ENCODE assay signal across 8 mouse cellular contexts in the genomic region with DNA sequence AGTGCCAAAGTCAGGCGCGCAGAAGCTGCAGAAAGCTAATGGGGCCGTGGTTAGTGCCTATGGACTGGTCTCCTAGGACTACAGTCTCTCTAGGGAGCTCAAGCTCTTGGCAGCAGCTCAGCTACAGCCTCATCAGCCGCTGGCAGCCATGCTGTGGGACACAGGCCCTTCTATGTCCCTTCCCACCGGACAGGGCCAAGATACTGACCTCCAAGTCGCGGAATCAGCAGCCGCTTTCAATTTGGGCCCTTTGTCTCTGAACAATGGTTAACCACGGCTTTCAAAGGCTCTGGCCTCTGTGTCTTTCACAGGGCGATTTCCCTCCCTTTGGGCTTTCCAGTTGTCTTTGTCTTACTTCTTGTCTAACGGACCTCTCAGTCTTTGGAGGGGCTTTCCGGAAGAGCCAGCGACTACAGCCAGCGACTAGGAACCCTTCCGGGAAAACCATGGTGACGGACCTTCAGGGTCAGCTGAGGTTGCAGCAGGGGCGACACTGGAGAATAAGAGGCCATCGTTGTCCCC. TPM values are rescaled to one million over a fixed set of nuclear protein-coding genes. Genes with fewer than 3 reads are reported as not detected.
DNase-seq lines count a peak whose midpoint lies in the region; ATAC-seq and TF ChIP-seq lines count a peak whose summit lies in the region.
"Had no signal": no experiment of that assay in that cellular context is flagged by ENCODE, and none has a peak within 500 bp of the region (broad histone marks: within the 10 kb centered on the region; RNA-seq: fewer than 3 reads in every experiment).

No protein-coding gene starts in this region.

- H3K36me3 ChIP-seq in forebrain, embryonic 13.5 days (ENCODE audit: poor library complexity, severe bottlenecking): no peaks in the 10 kb centered on the region
- H3K36me3 ChIP-seq in heart, postnatal 0 days (replicated peaks; ENCODE audit: control insufficient read depth, insufficient read depth, low read length): no peaks in the 10 kb centered on the region

- H3K4me3 ChIP-seq in forebrain, embryonic 13.5 days: no peak overlapping the region
- H3K4me3 ChIP-seq in heart, postnatal 0 days (ENCODE audit: low read depth, low read length): no peak overlapping the region; the same call in 1 of the 2 replicates

- H3K9me3 ChIP-seq in forebrain, embryonic 13.5 days (replicated peaks): no peaks in the 10 kb centered on the region
- H3K9me3 ChIP-seq in heart, postnatal 0 days (replicated peaks; ENCODE audit: control insufficient read depth, low read length): no peaks in the 10 kb centered on the region

- DNase-seq in 3134 (ENCODE audit: extremely low read depth, insufficient read length, low spot score) (peak; percentile 20), ES-CJ7 (ENCODE audit: low read depth, low spot score) (peak; percentile 52)
- peak; percentile 17 for DNase-seq in heart, postnatal 0 days (ENCODE audit: low spot score)
- peak; percentile 42 to 46 for DNase-seq in layer of hippocampus, adult 8-10 months (ENCODE audit: low spot score in 2 of 2)
- DNase-seq in neural tube, embryonic 10.5 days (ENCODE audit: extremely low spot score, low spot score): peak; percentile 63
- DNase-seq in spleen, postnatal 10 days (ENCODE audit: low spot score in 2 of 2): no peak

- peak overlapping the region; percentile 42 for H3K4me2 ChIP-seq in forebrain, embryonic 13.5 days
- H3K4me2 ChIP-seq in heart, postnatal 0 days (ENCODE audit: low read depth, low read length): peak overlapping the region; percentile 48

- TF ChIP-seq CTCF in heart, postnatal 0 days (IDR thresholded peaks at IDR 0.05; ENCODE audit: low read depth): no peak

- WGBS in forebrain, embryonic 13.5 days: 2% methylated on average over 18 of the region's 18 CpGs
- 32% methylated on average over 18 of the region's 18 CpGs for WGBS in heart, postnatal 0 days

- peak; percentile 84 for ATAC-seq in forebrain, embryonic 13.5 days
- peak; percentile 72; the same call in 1 of the 2 replicates for ATAC-seq in heart, postnatal 0 days (ENCODE audit: insufficient read depth, low read depth)

- TF ChIP-seq EP300 in heart, postnatal 0 days (IDR thresholded peaks at IDR 0.05; ENCODE audit: low read depth): no peak

- H3K27ac ChIP-seq in forebrain, embryonic 13.5 days: peak overlapping the region; percentile 3; the same call in 1 of the 2 replicates
- peak overlapping the region; percentile 54 for H3K27ac ChIP-seq in heart, postnatal 0 days (ENCODE audit: low read depth)
- H3K27ac ChIP-seq: liver, embryonic 14.5 days had no signal

- H3K27me3 ChIP-seq in forebrain, embryonic 13.5 days: no peaks in the 10 kb centered on the region
- H3K27me3 ChIP-seq in heart, postnatal 0 days (ENCODE audit: control insufficient read depth, insufficient read depth, low read length): no peaks in the 10 kb centered on the region

- no peak overlapping the region; the same call in 1 of the 2 replicates for H3K9ac ChIP-seq in forebrain, embryonic 13.5 days
- no peak overlapping the region; the same call in 1 of the 2 replicates for H3K9ac ChIP-seq in heart, postnatal 0 days (replicated peaks; ENCODE audit: low read depth, low read length)
- H3K9ac ChIP-seq: liver, embryonic 14.5 days had no signal

- peaks cover 11% of the 10 kb centered on the region for H3K4me1 ChIP-seq in forebrain, embryonic 13.5 days
- H3K4me1 ChIP-seq in heart, postnatal 0 days (ENCODE audit: control insufficient read depth, insufficient read depth): no peaks in the 10 kb centered on the region

RNA-seq across cellular contexts. Expression of a gene that starts 25.5 kb away (rescaled TPM):
- 36.0 and 39.4 TPM in 2 replicates for polyA plus RNA-seq in forebrain, embryonic 13.5 days (2015; fragmentation: Nextera tagmentation; extraction: Ambion mirVana)
- total RNA-seq in heart, postnatal 0 days (2014; rRNA removed; ENCODE audit: low replicate concordance): 74.8 and 77.2 TPM in 2 replicates
- 10.1 and 11.0 TPM in 2 replicates for polyA plus RNA-seq in heart, postnatal 0 days (2015; fragmentation: Nextera tagmentation; extraction: Ambion mirVana)
- 100 to 1,000 TPM; 242 to 353 (median 293) TPM for total RNA-seq in layer of hippocampus, adult 8-10 months (2022)

Comparison
In these comparisons a context has a peak if more than half of its experiments do, and no peak if none do; other contexts are left out.
1. DNase-seq: peak in 3134 (single experiment), ES-CJ7 (single experiment), heart, postnatal 0 days (single experiment), layer of hippocampus, adult 8-10 months (2 of 2) and neural tube, embryonic 10.5 days (single experiment); none in spleen, postnatal 10 days (0 of 2).